In genomic region chr8:111712588-111712987, GRCm38 (mm10) we compare ENCODE assay signal across 7 mouse cellular contexts. TPM values are rescaled to one million over a fixed set of nuclear protein-coding genes. Genes with fewer than 3 reads are reported as not detected.
DNase-seq lines count a peak whose midpoint lies in the region; ATAC-seq and TF ChIP-seq lines count a peak whose summit lies in the region.

No protein-coding gene starts in this region.

- H3K4me3 ChIP-seq in neural tube, embryonic 13.5 days: no peak overlapping the region
- H3K4me3 ChIP-seq in heart, postnatal 0 days (ENCODE audit: low read depth, low read length): no peak overlapping the region

- H3K9ac ChIP-seq in neural tube, embryonic 13.5 days: no peak overlapping the region
- H3K9ac ChIP-seq in heart, postnatal 0 days (replicated peaks; ENCODE audit: low read depth, low read length): no peak overlapping the region

- TF ChIP-seq CTCF in heart, postnatal 0 days (IDR thresholded peaks at IDR 0.05; ENCODE audit: low read depth): peak; percentile 87

- intact Hi-C loops in left cerebral cortex, postnatal 4 days (cut with DNase I): loop anchor here (10.0 kb wide), 1 partner anchor 102 kb away; no protein-coding TSS in a partner anchor

- ATAC-seq in neural tube, embryonic 13.5 days (ENCODE audit: low read depth): no peak
- ATAC-seq in heart, postnatal 0 days (ENCODE audit: insufficient read depth, low read depth): peak; percentile 25

- no peak for DNase-seq in neural tube, embryonic 10.5 days (ENCODE audit: extremely low spot score, low spot score)
- DNase-seq in NIH3T3 (ENCODE audit: low read depth): peak; percentile 83
- peak; percentile 93 to 94 for DNase-seq in cerebellum, adult 18-20 months
- DNase-seq in heart, postnatal 0 days (ENCODE audit: low spot score): no peak
- DNase-seq in left cerebral cortex, postnatal 4 days: peak; percentile 84
- DNase-seq in retina, postnatal 7 days (ENCODE audit: low read depth, low spot score): peak; percentile 59

- peaks cover 76% of the 10 kb centered on the region for H3K36me3 ChIP-seq in neural tube, embryonic 13.5 days
- peaks cover 73% of the 10 kb centered on the region for H3K36me3 ChIP-seq in heart, postnatal 0 days (replicated peaks; ENCODE audit: control insufficient read depth, insufficient read depth, low read length)

- 82% methylated on average over 6 of the region's 6 CpGs for WGBS in neural tube, embryonic 13.5 days
- 64% methylated on average over 6 of the region's 6 CpGs for WGBS in heart, postnatal 0 days

- peaks cover 39% of the 10 kb centered on the region for H3K4me1 ChIP-seq in neural tube, embryonic 13.5 days (replicated peaks)
- peaks cover 17% of the 10 kb centered on the region for H3K4me1 ChIP-seq in heart, postnatal 0 days (ENCODE audit: control insufficient read depth, insufficient read depth)

- no peaks in the 10 kb centered on the region for H3K9me3 ChIP-seq in neural tube, embryonic 13.5 days
- no peaks in the 10 kb centered on the region for H3K9me3 ChIP-seq in heart, postnatal 0 days (replicated peaks; ENCODE audit: control insufficient read depth, low read length)

- H3K27me3 ChIP-seq in neural tube, embryonic 13.5 days: no peaks in the 10 kb centered on the region
- no peaks in the 10 kb centered on the region for H3K27me3 ChIP-seq in heart, postnatal 0 days (ENCODE audit: control insufficient read depth, insufficient read depth, low read length)

- H3K4me2 ChIP-seq in neural tube, embryonic 13.5 days: no peak overlapping the region
- no peak overlapping the region for H3K4me2 ChIP-seq in heart, postnatal 0 days (ENCODE audit: low read depth, low read length)

- 0 out of 2 replicates have a peak overlapping the region, but pooled peaks have one; percentile 15 for H3K27ac ChIP-seq in neural tube, embryonic 13.5 days (replicated peaks)
- no peak overlapping the region for H3K27ac ChIP-seq in heart, postnatal 0 days (ENCODE audit: low read depth)

- TF ChIP-seq EP300 in heart, postnatal 0 days (IDR thresholded peaks at IDR 0.05; ENCODE audit: low read depth): no peak

RNA-seq across cellular contexts. Expression of gene Ctrb1, which starts 21.8 kb away (rescaled TPM):
- not detected in 2 replicates for polyA plus RNA-seq in neural tube, embryonic 13.5 days (2015; fragmentation: Nextera tagmentation; extraction: Ambion mirVana)
- 0.62 and 3.4 TPM in 2 replicates for total RNA-seq in heart, postnatal 0 days (2014; rRNA removed; ENCODE audit: low replicate concordance)
- polyA plus RNA-seq in heart, postnatal 0 days (2015; fragmentation: Nextera tagmentation; extraction: Ambion mirVana): not detected in 2 replicates
- not detected for total RNA-seq in left cerebral cortex, postnatal 4 days (2021)

RNA-seq across cellular contexts. Expression of gene Bcar1, which starts 31.0 kb away (rescaled TPM):
- polyA plus RNA-seq in neural tube, embryonic 13.5 days (2015; fragmentation: Nextera tagmentation; extraction: Ambion mirVana): 51.0 and 51.6 TPM in 2 replicates
- 53.2 and 81.5 TPM in 2 replicates for total RNA-seq in heart, postnatal 0 days (2014; rRNA removed; ENCODE audit: low replicate concordance)
- 25.6 and 27.9 TPM in 2 replicates for polyA plus RNA-seq in heart, postnatal 0 days (2015; fragmentation: Nextera tagmentation; extraction: Ambion mirVana)
- 10 to 100 TPM; 58.2 to 59.7 TPM for total RNA-seq in left cerebral cortex, postnatal 4 days (2021)

Comparison
In these comparisons a context has a peak if more than half of its experiments do, and no peak if none do; other contexts are left out.
1. DNase-seq: peak in NIH3T3 (single experiment), cerebellum, adult 18-20 months (2 of 2), left cerebral cortex, postnatal 4 days (single experiment) and retina, postnatal 7 days (single experiment); none in neural tube, embryonic 10.5 days (single experiment) and heart, postnatal 0 days (single experiment).